Mouse (Mus musculus) heart, embryonic 11.5 days (tissue): Measurements from ENCODE around the gene Tmem269. TPM values are rescaled to one million over a fixed set of nuclear protein-coding genes. Genes with fewer than 3 reads are reported as not detected.

Source experiments
- ATAC-seq: fragments of 200-750 bp; cut with Nextera tagmentation; replicated peaks from 2 replicates; pipeline ENCODE4 v1.8.0; 2017; ENCODE audit warnings: moderate library complexity; ENCODE audit not compliant: insufficient number of reproducible peaks, low FRiP score, low TSS enrichment
- H3K27ac ChIP-seq: fragments of 300-500 bp; sonication (generic); 2 replicates; pipeline ENCODE4 v1.5.1; 2014; ENCODE audit warnings: mild to moderate bottlenecking, low read depth, low read length
- H3K27me3 ChIP-seq: fragments of 300-500 bp; sonication (generic); 2 replicates; pipeline ENCODE4 v1.6.1; 2014; ENCODE audit warnings: mild to moderate bottlenecking, low read length, mixed read lengths; ENCODE audit not compliant: control insufficient read depth, insufficient read depth
- H3K36me3 ChIP-seq: fragments of 300-500 bp; sonication (generic); 2 replicates; pipeline ENCODE4 v1.6.1; 2014; ENCODE audit warnings: mild to moderate bottlenecking, low read length, moderate library complexity, mixed read lengths; ENCODE audit not compliant: control insufficient read depth, insufficient read depth
- H3K4me1 ChIP-seq: fragments of 300-500 bp; sonication (generic); 2 replicates; pipeline ENCODE4 v1.6.1; 2014; ENCODE audit warnings: low read length; ENCODE audit not compliant: control insufficient read depth, insufficient read depth
- H3K4me2 ChIP-seq: fragments of 300-500 bp; sonication (generic); 2 replicates; pipeline ENCODE4 v1.6.1; 2014; ENCODE audit warnings: mild to moderate bottlenecking, moderate library complexity
- H3K4me3 ChIP-seq: fragments of 300-500 bp; sonication (generic); 2 replicates; pipeline ENCODE4 v1.5.1; 2014; ENCODE audit warnings: low read depth, low read length
- H3K9ac ChIP-seq: fragments of 300-500 bp; sonication (generic); 2 replicates; pipeline ENCODE4 v1.6.1; 2014; ENCODE audit warnings: mild to moderate bottlenecking, low read depth, low read length, moderate library complexity
- H3K9me3 ChIP-seq: fragments of 300-500 bp; sonication (generic); replicated peaks from 2 replicates; pipeline ENCODE4 v1.6.1; 2016; ENCODE audit warnings: low read length; ENCODE audit not compliant: control insufficient read depth
- WGBS: fragments of 180-500 bp; shearing (Covaris S2); extraction: QIAGEN DNeasy Blood & Tissue Kit; methylation state at CpG from one replicate; pipeline ENCODE4 v1.1.7; 2014; ENCODE audit not compliant: insufficient replicate concordance; 5-methylcytosine and 5-hydroxymethylcytosine counted together
- polyA plus RNA-seq: library from polyadenylated mRNA; unstranded; fragments of >200 nt; fragmentation: Nextera tagmentation; extraction: Ambion mirVana; gene quantifications from 2 replicates; pipeline ENCODE4 v1.2.1, GENCODE M21; 2014

Tmem269 gene
- polyA plus RNA-seq, 1 experiment from 2014 or later: not detected

- WGBS: 79% methylated on average over 4 of the region's 4 CpGs
These were observed 50.9 kb downstream of the Tmem269 start for GRCm38 (mm10) chr4:119167068-119167467.

GRCm38 (mm10) chr4:119165916-119166315 lies 52.1 kb downstream of the Tmem269 start:
- H3K9me3 ChIP-seq: no peaks in the 10 kb centered on the region

More at GRCm38 (mm10) chr4:119167068-119167467, 50.9 kb downstream of the Tmem269 start:
- H3K4me1 ChIP-seq: no peaks in the 10 kb centered on the region
- H3K27ac ChIP-seq: no peak overlapping the region
- H3K4me2 ChIP-seq: no peak overlapping the region
- no peaks in the 10 kb centered on the region for H3K27me3 ChIP-seq
- peaks cover 13% of the 10 kb centered on the region for H3K36me3 ChIP-seq
- H3K9ac ChIP-seq: no peak overlapping the region
- H3K4me3 ChIP-seq: no peak overlapping the region
- no peaks in the 10 kb centered on the region for H3K9me3 ChIP-seq
- no peak for ATAC-seq

GRCm38 (mm10) chr4:119162990-119163389 lies 55.0 kb downstream of the Tmem269 start:
- Histone ChIP-seq H3K4me2 (no peak overlapping the region), H3K27me3 (no peaks in the 10 kb centered on the region), H3K27ac (no peak overlapping the region), H3K36me3 (no peaks in the 10 kb centered on the region), H3K4me1 (no peaks in the 10 kb centered on the region), H3K9ac (no peak overlapping the region), H3K9me3 (no peaks in the 10 kb centered on the region), H3K4me3 (no peak overlapping the region)
- no peak for ATAC-seq
- WGBS: 64% methylated on average over 4 of the region's 4 CpGs

More at GRCm38 (mm10) chr4:119165916-119166315, 52.1 kb downstream of the Tmem269 start:
- ATAC-seq: no peak
- no peaks in the 10 kb centered on the region for H3K27me3 ChIP-seq
- H3K9ac ChIP-seq: no peak overlapping the region
- peaks cover 13% of the 10 kb centered on the region for H3K36me3 ChIP-seq
- no peak overlapping the region for H3K27ac ChIP-seq
- H3K4me1 ChIP-seq: no peaks in the 10 kb centered on the region
- H3K4me3 ChIP-seq: no peak overlapping the region
- no peak overlapping the region for H3K4me2 ChIP-seq
- WGBS: 49% methylated on average over 7 of the region's 7 CpGs

GRCm38 (mm10) chr4:119161358-119161757 lies 56.7 kb downstream of the Tmem269 start:
- H3K36me3 ChIP-seq: no peaks in the 10 kb centered on the region
- no peak overlapping the region for H3K4me2 ChIP-seq
- H3K27me3 ChIP-seq: no peaks in the 10 kb centered on the region
- no peak overlapping the region for H3K4me3 ChIP-seq
- H3K4me1 ChIP-seq: no peaks in the 10 kb centered on the region
- ATAC-seq: no peak
- WGBS: 71% methylated on average over 3 of the region's 3 CpGs
- H3K27ac ChIP-seq: no peak overlapping the region
- H3K9me3 ChIP-seq: no peaks in the 10 kb centered on the region
- H3K9ac ChIP-seq: no peak overlapping the region

- no peak for ATAC-seq
- WGBS: 75% methylated on average over 5 of the region's 5 CpGs
- H3K36me3 ChIP-seq: no peaks in the 10 kb centered on the region
These were observed 60.1 kb downstream of the Tmem269 start for GRCm38 (mm10) chr4:119157891-119158290.

GRCm38 (mm10) chr4:119157186-119157585 lies 60.8 kb downstream of the Tmem269 start:
- Histone ChIP-seq H3K9me3 (no peaks in the 10 kb centered on the region), H3K4me2 (no peak overlapping the region), H3K4me3 (no peak overlapping the region), H3K27ac (no peak overlapping the region), H3K27me3 (peaks cover 2% of the 10 kb centered on the region; the same call in 1 of the 2 replicates), H3K36me3 (no peaks in the 10 kb centered on the region), H3K9ac (no peak overlapping the region), H3K4me1 (no peaks in the 10 kb centered on the region)
- ATAC-seq: no peak
- WGBS: 31% methylated on average over 2 of the region's 2 CpGs

More at GRCm38 (mm10) chr4:119157891-119158290, 60.1 kb downstream of the Tmem269 start:
- no peaks in the 10 kb centered on the region for H3K9me3 ChIP-seq
- no peak overlapping the region for H3K4me2 ChIP-seq
- peaks cover 2% of the 10 kb centered on the region; the same call in 1 of the 2 replicates for H3K27me3 ChIP-seq
- no peak overlapping the region for H3K9ac ChIP-seq
- H3K27ac ChIP-seq: no peak overlapping the region
- H3K4me1 ChIP-seq: no peaks in the 10 kb centered on the region
- H3K4me3 ChIP-seq: no peak overlapping the region

Other genes with a start within 250 kb of the Tmem269 start
- 426 and 446 TPM in 2 replicates for gene Slc2a1, start 109.5 kb downstream of the Tmem269 start, polyA plus RNA-seq
- gene Zfp691, start 44.0 kb downstream of the Tmem269 start, polyA plus RNA-seq: 10.9 and 13.7 TPM in 2 replicates
- gene Ermap, start 28.2 kb downstream of the Tmem269 start, polyA plus RNA-seq: 34.7 and 58.1 TPM in 2 replicates
- 138 and 143 TPM in 2 replicates for gene Svbp, start 22.9 kb downstream of the Tmem269 start, polyA plus RNA-seq
- 33.2 and 34.7 TPM in 2 replicates for gene AU022252, start 14.5 kb upstream of the Tmem269 start, polyA plus RNA-seq
- gene P3h1, start 14.7 kb upstream of the Tmem269 start, polyA plus RNA-seq: 32.1 and 33.9 TPM in 2 replicates
- gene Cldn19, start 37.2 kb upstream of the Tmem269 start, polyA plus RNA-seq: not detected in 2 replicates
- gene Ybx1, start 76.4 kb upstream of the Tmem269 start, polyA plus RNA-seq: 769 and 780 TPM in 2 replicates
- gene Ppih, start 102.3 kb upstream of the Tmem269 start, polyA plus RNA-seq: 69.3 and 70.9 TPM in 2 replicates
- gene Ccdc30, start 197.3 kb upstream of the Tmem269 start, polyA plus RNA-seq: 3.9 and 4.0 TPM in 2 replicates
- gene Ppcs, start 204.2 kb upstream of the Tmem269 start, polyA plus RNA-seq: 26.6 and 27.1 TPM in 2 replicates
- not detected in 2 replicates for gene Zmynd12, start 204.6 kb upstream of the Tmem269 start, polyA plus RNA-seq